Mouse (Mus musculus): ENCODE data around the gene Pan3. TPM values are rescaled to one million over a fixed set of nuclear protein-coding genes. Genes with fewer than 3 reads are reported as not detected.
A peak's percentile ranks its signal among the peaks of the same experiment; 100 is the strongest.
"Not testable (repeated sequence)": the region's sequence is repeated elsewhere in the genome, so short reads cannot be mapped to it uniquely, and the experiment has no call there.

The Pan3 gene
- polyA plus RNA-seq, 1 experiment from 2014 or later = 31.6 TPM

GRCm38 (mm10) chr5:147549016-147549755, 119.2 kb downstream of the Pan3 start:
- Histone ChIP-seq H3K27me3 (ENCODE audit: insufficient read depth, poor library complexity, severe bottlenecking) (no peaks in the 10 kb centered on the region), H3K9me3 (no peaks in the 10 kb centered on the region), H3K4me3 (no peak overlapping the region), H3K27ac (no peak overlapping the region), H3K36me3 (peaks cover 51% of the 10 kb centered on the region), H3K4me1 (0 out of 2 replicates have a peak, but pooled peaks cover 4% of the 10 kb centered on the region)
- WGBS = 77% methylated on average over 12 of the region's 12 CpGs
- no peak for DNase-seq (ENCODE audit: low spot score)

- no peak overlapping the region for H3K27ac ChIP-seq
- H3K4me1 ChIP-seq = 0 out of 2 replicates have a peak, but pooled peaks cover 4% of the 10 kb centered on the region
- 87% methylated on average over 13 of the region's 13 CpGs for WGBS
- no peak for DNase-seq (ENCODE audit: low spot score)
- H3K27me3 ChIP-seq (ENCODE audit: insufficient read depth, poor library complexity, severe bottlenecking) = no peaks in the 10 kb centered on the region
- H3K9me3 ChIP-seq = no peaks in the 10 kb centered on the region
- H3K4me3 ChIP-seq = no peak overlapping the region
- peaks cover 30% of the 10 kb centered on the region for H3K36me3 ChIP-seq
Observed at GRCm38 (mm10) chr5:147551879-147552627, 122.1 kb downstream of the Pan3 start.

- H3K27ac ChIP-seq; H3K4me1 ChIP-seq; H3K27me3 ChIP-seq (ENCODE audit: insufficient read depth, poor library complexity, severe bottlenecking); H3K9me3 ChIP-seq; H3K4me3 ChIP-seq; DNase-seq (ENCODE audit: low spot score); H3K36me3 ChIP-seq: not testable (repeated sequence)
- WGBS = 71% methylated on average over 6 of the region's 6 CpGs
Observed at GRCm38 (mm10) chr5:147557641-147558040, 127.7 kb downstream of the Pan3 start.

- Histone ChIP-seq H3K9me3 (no peaks in the 10 kb centered on the region), H3K4me3 (peak overlapping the region; percentile 19; the same call in 1 of the 2 replicates), H3K36me3 (no peaks in the 10 kb centered on the region), H3K4me1 (0 out of 2 replicates have a peak, but pooled peaks cover 18% of the 10 kb centered on the region), H3K27me3 (ENCODE audit: insufficient read depth, poor library complexity, severe bottlenecking) (peaks cover 12% of the 10 kb centered on the region; the same call in 1 of the 2 replicates), H3K27ac (no peak overlapping the region)
- peak; percentile 71 for DNase-seq (ENCODE audit: low spot score)
- 59% methylated on average over 18 of the region's 18 CpGs for WGBS
Observed at GRCm38 (mm10) chr5:147563511-147564139, 133.7 kb downstream of the Pan3 start.

DNA sequence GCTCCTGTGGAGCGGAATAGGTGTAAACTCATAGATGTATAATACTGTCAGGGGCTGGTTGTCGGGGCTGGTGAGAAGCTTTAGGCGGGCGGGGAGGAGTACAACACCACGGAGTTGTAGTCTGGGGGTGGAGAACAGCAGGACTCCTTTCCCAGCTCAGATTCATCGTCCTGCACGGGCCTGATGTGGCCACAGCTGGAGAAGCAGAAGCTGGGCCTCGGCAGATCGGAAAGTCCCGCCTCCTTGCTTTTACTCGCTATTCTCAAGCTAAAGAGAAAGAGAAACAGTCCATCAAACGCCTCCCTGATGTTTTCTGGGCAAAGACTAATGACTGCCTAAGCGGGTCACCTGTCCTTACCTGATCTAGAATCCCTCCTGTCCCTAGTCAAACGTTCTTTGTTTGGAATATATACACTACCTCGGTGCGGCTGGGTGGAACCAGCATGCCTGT, 134.2 kb downstream of the Pan3 start:
- DNase-seq (ENCODE audit: low spot score) = peak; percentile 67
- WGBS = 39% methylated on average over 16 of the region's 16 CpGs
- Histone ChIP-seq H3K9me3 (no peaks in the 10 kb centered on the region), H3K4me3 (peak overlapping the region; percentile 19; the same call in 1 of the 2 replicates), H3K4me1 (0 out of 2 replicates have a peak, but pooled peaks cover 18% of the 10 kb centered on the region), H3K36me3 (no peaks in the 10 kb centered on the region), H3K27ac (no peak overlapping the region), H3K27me3 (ENCODE audit: insufficient read depth, poor library complexity, severe bottlenecking) (peaks cover 12% of the 10 kb centered on the region; the same call in 1 of the 2 replicates)

GRCm38 (mm10) chr5:147565444-147565843, 135.5 kb downstream of the Pan3 start:
- no peak overlapping the region for H3K4me3 ChIP-seq
- no peaks in the 10 kb centered on the region for H3K9me3 ChIP-seq
- H3K27me3 ChIP-seq (ENCODE audit: insufficient read depth, poor library complexity, severe bottlenecking) = peaks cover 12% of the 10 kb centered on the region; the same call in 1 of the 2 replicates
- H3K36me3 ChIP-seq = no peaks in the 10 kb centered on the region
- H3K4me1 ChIP-seq = 0 out of 2 replicates have a peak, but pooled peaks cover 18% of the 10 kb centered on the region
- 84% methylated on average over 7 of the region's 7 CpGs for WGBS
- H3K27ac ChIP-seq = no peak overlapping the region
- DNase-seq (ENCODE audit: low spot score) = no peak

GRCm38 (mm10) chr5:147566335-147566734, 136.4 kb downstream of the Pan3 start:
- 0 out of 2 replicates have a peak, but pooled peaks cover 18% of the 10 kb centered on the region for H3K4me1 ChIP-seq
- H3K27ac ChIP-seq = no peak overlapping the region
- no peaks in the 10 kb centered on the region for H3K36me3 ChIP-seq
- no peak overlapping the region for H3K4me3 ChIP-seq
- no peaks in the 10 kb centered on the region for H3K9me3 ChIP-seq
- 38% methylated on average over 7 of the region's 7 CpGs for WGBS
- no peak for DNase-seq (ENCODE audit: low spot score)
- H3K27me3 ChIP-seq (ENCODE audit: insufficient read depth, poor library complexity, severe bottlenecking) = peaks cover 12% of the 10 kb centered on the region; the same call in 1 of the 2 replicates

- WGBS = 57% methylated on average over 7 of the region's 7 CpGs
- no peak overlapping the region for H3K4me3 ChIP-seq
- no peaks in the 10 kb centered on the region for H3K9me3 ChIP-seq
- H3K27me3 ChIP-seq (ENCODE audit: insufficient read depth, poor library complexity, severe bottlenecking) = no peaks in the 10 kb centered on the region; the same call in 1 of the 2 replicates
- DNase-seq (ENCODE audit: low spot score) = no peak
- H3K4me1 ChIP-seq = peaks cover 11% of the 10 kb centered on the region
- no peaks in the 10 kb centered on the region for H3K36me3 ChIP-seq
- no peak overlapping the region for H3K27ac ChIP-seq
Observed at GRCm38 (mm10) chr5:147572695-147573094, 142.7 kb downstream of the Pan3 start.

DNA sequence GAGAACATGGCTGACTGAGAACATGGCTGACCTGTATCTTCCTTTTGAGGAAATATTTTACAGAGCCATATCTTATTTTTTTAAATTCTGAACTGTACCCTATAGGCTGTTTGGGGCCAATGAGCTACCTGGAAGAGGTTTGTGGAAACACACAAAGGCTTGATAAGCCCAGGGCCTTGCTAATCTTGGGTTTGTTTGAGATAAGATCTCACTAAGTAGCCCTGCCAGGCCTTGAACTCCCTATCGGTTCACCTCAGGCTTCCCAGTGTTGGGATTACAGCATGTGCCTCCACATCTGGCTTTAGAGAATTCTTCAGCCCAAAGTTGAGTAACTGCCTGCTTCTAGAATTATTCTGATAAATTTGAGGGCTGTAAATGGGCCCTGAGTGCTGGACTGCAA, 143.6 kb downstream of the Pan3 start:
- H3K4me1 ChIP-seq = peaks cover 11% of the 10 kb centered on the region
- no peaks in the 10 kb centered on the region; the same call in 1 of the 2 replicates for H3K27me3 ChIP-seq (ENCODE audit: insufficient read depth, poor library complexity, severe bottlenecking)
- no peaks in the 10 kb centered on the region for H3K9me3 ChIP-seq
- no peak overlapping the region for H3K4me3 ChIP-seq
- H3K27ac ChIP-seq = no peak overlapping the region
- no peaks in the 10 kb centered on the region for H3K36me3 ChIP-seq
- DNase-seq (ENCODE audit: low spot score) = no peak
- WGBS = 67% methylated on average over 1 of the region's 1 CpGs

DNA sequence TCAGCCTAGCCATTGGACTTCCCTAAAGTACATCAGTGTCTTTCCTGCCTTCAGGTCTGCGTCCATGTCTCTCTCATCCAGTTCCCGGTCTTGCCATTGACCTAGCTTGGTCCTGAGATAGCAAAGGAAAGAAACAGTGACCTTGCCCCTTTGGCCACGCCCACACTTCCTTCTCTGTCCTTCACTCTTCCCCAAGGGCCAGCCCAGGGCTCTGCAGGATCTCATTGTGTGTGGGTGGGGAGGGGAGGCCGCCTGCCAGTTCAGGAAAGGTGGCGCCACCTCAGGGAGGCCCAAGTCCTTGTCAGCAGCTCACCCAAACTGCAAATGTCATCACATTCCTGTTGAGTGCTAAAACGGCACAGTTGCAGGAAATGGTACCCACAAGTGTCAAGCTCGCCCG, 144.6 kb downstream of the Pan3 start:
- Histone ChIP-seq H3K27ac (no peak overlapping the region), H3K9me3 (no peaks in the 10 kb centered on the region), H3K4me3 (no peak overlapping the region), H3K4me1 (peaks cover 11% of the 10 kb centered on the region), H3K27me3 (ENCODE audit: insufficient read depth, poor library complexity, severe bottlenecking) (no peaks in the 10 kb centered on the region; the same call in 1 of the 2 replicates), H3K36me3 (0 out of 2 replicates have a peak, but pooled peaks cover 5% of the 10 kb centered on the region)
- peak; percentile 88 for DNase-seq (ENCODE audit: low spot score)
- 37% methylated on average over 8 of the region's 8 CpGs for WGBS

DNA sequence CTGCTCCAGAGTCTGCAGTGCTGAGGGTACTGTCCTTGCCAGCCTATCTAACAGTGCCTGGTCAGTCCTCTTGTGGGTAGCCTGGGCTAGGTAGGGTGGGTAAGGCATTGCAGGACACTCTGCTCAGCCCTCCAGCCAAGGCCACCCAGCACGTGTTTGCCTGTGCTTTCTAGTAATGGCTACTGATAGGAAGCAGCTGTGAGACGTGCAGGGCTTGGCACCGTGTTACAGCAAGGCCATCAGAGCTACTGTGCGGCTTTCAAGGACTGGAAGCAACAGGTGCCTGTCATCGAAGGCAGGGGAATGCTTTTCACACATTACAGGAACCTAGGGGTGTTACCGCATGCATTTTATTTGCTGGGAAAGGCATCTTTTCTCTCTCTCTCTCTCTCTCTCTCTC, 147.0 kb downstream of the Pan3 start:
- DNase-seq (ENCODE audit: low spot score) = no peak
- Histone ChIP-seq H3K4me1 (peaks cover 16% of the 10 kb centered on the region), H3K4me3 (no peak overlapping the region), H3K27me3 (ENCODE audit: insufficient read depth, poor library complexity, severe bottlenecking) (no peaks in the 10 kb centered on the region; the same call in 1 of the 2 replicates), H3K9me3 (no peaks in the 10 kb centered on the region), H3K36me3 (peaks cover 13% of the 10 kb centered on the region; the same call in 1 of the 2 replicates), H3K27ac (no peak overlapping the region)
- 62% methylated on average over 6 of the region's 6 CpGs for WGBS

- Histone ChIP-seq H3K9me3 (no peaks in the 10 kb centered on the region), H3K36me3 (peaks cover 13% of the 10 kb centered on the region; the same call in 1 of the 2 replicates), H3K4me1 (peaks cover 16% of the 10 kb centered on the region), H3K4me3 (no peak overlapping the region), H3K27ac (no peak overlapping the region), H3K27me3 (ENCODE audit: insufficient read depth, poor library complexity, severe bottlenecking) (no peaks in the 10 kb centered on the region; the same call in 1 of the 2 replicates)
- WGBS = 87% methylated on average over 7 of the region's 7 CpGs
- no peak for DNase-seq (ENCODE audit: low spot score)
Observed at GRCm38 (mm10) chr5:147579148-147579547, 149.2 kb downstream of the Pan3 start.

Measured in heart, embryonic 10.5 days (tissue).